Mouse (Mus musculus): ENCODE results near the gene Rbm19. TPM values are rescaled to one million over a fixed set of nuclear protein-coding genes. Genes with fewer than 3 reads are reported as not detected.

Rbm19 gene
- polyA plus RNA-seq, 1 experiment from 2014 or later, result 20.2 TPM

- no peaks in the 10 kb centered on the region for H3K9me3 ChIP-seq (ENCODE audit: control insufficient read depth, low read length)
- ATAC-seq (ENCODE audit: low FRiP score) (no peak), DNase-seq (ENCODE audit: low spot score) (no peak)
- H3K9ac ChIP-seq, result no peak overlapping the region
- no peaks in the 10 kb centered on the region for H3K27me3 ChIP-seq (ENCODE audit: control insufficient read depth, insufficient read depth, low read length)
- H3K36me3 ChIP-seq (replicated peaks; ENCODE audit: control insufficient read depth, insufficient read depth), result no peaks in the 10 kb centered on the region
- H3K4me2 ChIP-seq (replicated peaks), result no peak overlapping the region
- WGBS, result 69% methylated on average over 13 of the region's 13 CpGs
- H3K4me3 ChIP-seq (replicated peaks; ENCODE audit: low read length), result no peak overlapping the region
- no peak overlapping the region for H3K27ac ChIP-seq
- H3K4me1 ChIP-seq (replicated peaks; ENCODE audit: control insufficient read depth, insufficient read depth, low read length), result peaks cover 20% of the 10 kb centered on the region
These were observed 51.6 kb downstream of the Rbm19 start for GRCm38 (mm10) chr5:120167787-120168325.

DNA sequence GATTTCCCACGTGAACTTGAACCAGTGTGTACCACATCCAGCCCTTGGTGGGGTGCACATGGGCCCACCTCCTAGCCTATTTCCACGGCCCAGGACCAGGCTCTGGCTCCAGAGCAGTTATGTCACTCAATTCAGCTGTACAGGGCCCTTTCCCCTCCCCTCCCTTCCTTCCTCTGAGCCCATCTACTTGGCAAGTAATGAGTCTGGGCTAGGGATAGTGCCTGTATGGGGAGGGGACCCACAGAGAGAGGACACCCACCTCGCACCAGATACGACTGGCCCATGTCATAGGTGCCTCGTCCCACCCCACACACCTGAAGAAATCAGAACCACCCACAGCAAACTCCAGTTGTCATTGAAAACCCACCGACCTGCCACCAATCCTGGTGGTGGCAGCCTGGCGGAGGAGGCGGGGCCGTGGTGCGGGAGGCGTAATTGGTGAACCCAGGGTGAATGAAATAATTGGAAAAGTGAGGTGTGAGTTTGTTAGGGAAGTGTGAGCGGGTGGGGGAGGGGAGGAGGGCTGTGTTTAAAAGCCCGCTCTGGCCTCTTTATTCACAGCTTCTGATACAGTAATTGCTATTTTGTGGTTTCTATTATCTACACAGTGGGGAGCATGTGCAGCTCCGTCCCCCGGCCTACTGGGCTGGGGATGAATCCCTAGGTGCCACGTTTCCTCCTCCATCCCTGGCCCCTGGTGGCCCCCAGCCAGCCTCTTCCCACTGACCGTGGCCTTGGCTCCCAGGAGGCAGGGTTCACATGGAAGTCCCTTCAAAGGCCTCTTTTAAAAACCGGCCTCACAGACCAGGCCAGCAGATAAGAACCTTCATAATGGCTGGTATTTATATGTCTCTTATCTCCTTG lies 55.8 kb downstream of the Rbm19 start:
- no peak overlapping the region for H3K4me2 ChIP-seq (replicated peaks)
- WGBS, result 53% methylated on average over 18 of the region's 18 CpGs
- 0 out of 2 replicates have a peak, but pooled peaks have one; percentile 12 for ATAC-seq (ENCODE audit: low FRiP score)
- H3K36me3 ChIP-seq (replicated peaks; ENCODE audit: control insufficient read depth, insufficient read depth), result no peaks in the 10 kb centered on the region
- H3K9me3 ChIP-seq (ENCODE audit: control insufficient read depth, low read length), result no peaks in the 10 kb centered on the region
- H3K27ac ChIP-seq, result peak overlapping the region; percentile 48
- no peak for DNase-seq (ENCODE audit: low spot score)
- H3K27me3 ChIP-seq (ENCODE audit: control insufficient read depth, insufficient read depth, low read length), result no peaks in the 10 kb centered on the region
- no peak overlapping the region for H3K4me3 ChIP-seq (replicated peaks; ENCODE audit: low read length)
- H3K4me1 ChIP-seq (replicated peaks; ENCODE audit: control insufficient read depth, insufficient read depth, low read length), result peaks cover 25% of the 10 kb centered on the region
- 0 out of 2 replicates have a peak overlapping the region, but pooled peaks have one; percentile 14 for H3K9ac ChIP-seq

DNA sequence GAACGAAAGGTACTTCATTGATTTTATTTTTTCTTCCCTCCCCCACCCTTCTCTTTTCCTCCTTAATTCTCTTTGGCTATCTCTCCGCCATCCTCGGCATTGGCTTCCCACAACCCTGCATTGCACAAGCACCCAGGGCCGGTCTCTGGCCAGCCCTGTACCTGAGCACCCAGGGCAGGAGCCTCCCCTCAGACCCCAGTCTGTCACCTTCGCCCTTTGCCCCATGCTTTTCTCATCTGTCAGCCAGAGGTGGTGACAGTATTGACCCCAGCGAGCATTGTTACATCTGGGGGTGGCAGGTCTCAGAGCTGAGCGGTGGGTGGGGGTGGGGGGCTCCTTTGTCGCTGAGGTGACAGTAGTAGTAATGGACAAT lies 56.5 kb downstream of the Rbm19 start:
- no peak overlapping the region for H3K4me2 ChIP-seq (replicated peaks)
- no peak for DNase-seq (ENCODE audit: low spot score)

DNA sequence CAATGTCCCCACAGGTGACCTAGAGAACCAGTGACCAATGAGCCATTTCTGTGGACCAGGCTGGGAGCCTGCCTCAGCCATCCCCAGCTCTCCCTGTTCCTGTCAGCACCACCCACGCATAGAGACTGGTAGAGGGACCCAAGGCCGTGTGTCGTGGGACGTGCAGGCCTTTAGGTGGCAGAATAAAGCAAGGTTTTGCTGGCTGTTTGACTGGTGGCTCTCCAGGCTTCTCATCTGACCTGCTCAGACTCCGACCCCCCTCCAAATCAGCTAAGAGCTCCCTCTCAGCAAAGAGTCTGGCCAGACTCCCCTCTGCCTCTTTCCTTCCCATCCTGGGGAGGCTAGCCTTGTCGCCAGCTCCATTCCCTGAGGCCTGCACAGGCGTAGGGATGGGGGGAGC lies 58.1 kb downstream of the Rbm19 start:
- H3K4me2 ChIP-seq (replicated peaks), result no peak overlapping the region
- no peaks in the 10 kb centered on the region for H3K27me3 ChIP-seq (ENCODE audit: control insufficient read depth, insufficient read depth, low read length)
- DNase-seq (ENCODE audit: low spot score) (peak; percentile 69), ATAC-seq (ENCODE audit: low FRiP score) (peak; percentile 63; the same call in 1 of the 2 replicates)
- H3K4me1 ChIP-seq (replicated peaks; ENCODE audit: control insufficient read depth, insufficient read depth, low read length), result peaks cover 33% of the 10 kb centered on the region
- peak overlapping the region; percentile 82 for H3K27ac ChIP-seq
- H3K9me3 ChIP-seq (ENCODE audit: control insufficient read depth, low read length), result no peaks in the 10 kb centered on the region
- H3K9ac ChIP-seq, result peak overlapping the region; percentile 8; the same call in 1 of the 2 replicates
- WGBS, result 35% methylated on average over 7 of the region's 7 CpGs
- no peak overlapping the region for H3K4me3 ChIP-seq (replicated peaks; ENCODE audit: low read length)
- no peaks in the 10 kb centered on the region for H3K36me3 ChIP-seq (replicated peaks; ENCODE audit: control insufficient read depth, insufficient read depth)

More for the DNA sequence above, 56.5 kb downstream of the Rbm19 start:
- no peak for ATAC-seq (ENCODE audit: low FRiP score)
- no peaks in the 10 kb centered on the region for H3K9me3 ChIP-seq (ENCODE audit: control insufficient read depth, low read length)
- 0 out of 2 replicates have a peak overlapping the region, but pooled peaks have one; percentile 14 for H3K9ac ChIP-seq
- no peak overlapping the region for H3K4me3 ChIP-seq (replicated peaks; ENCODE audit: low read length)
- H3K27me3 ChIP-seq (ENCODE audit: control insufficient read depth, insufficient read depth, low read length), result no peaks in the 10 kb centered on the region
- 74% methylated on average over 8 of the region's 8 CpGs for WGBS
- peaks cover 25% of the 10 kb centered on the region for H3K4me1 ChIP-seq (replicated peaks; ENCODE audit: control insufficient read depth, insufficient read depth, low read length)
- H3K27ac ChIP-seq, result peak overlapping the region; percentile 48; the same call in 1 of the 2 replicates
- no peaks in the 10 kb centered on the region for H3K36me3 ChIP-seq (replicated peaks; ENCODE audit: control insufficient read depth, insufficient read depth)

GRCm38 (mm10) chr5:120175217-120175616 lies 59.0 kb downstream of the Rbm19 start:
- no peak for ATAC-seq (ENCODE audit: low FRiP score)
- WGBS, result 88% methylated on average over 8 of the region's 8 CpGs
- Histone ChIP-seq H3K4me3 (replicated peaks; ENCODE audit: low read length) (no peak overlapping the region), H3K4me2 (replicated peaks) (no peak overlapping the region), H3K9me3 (ENCODE audit: control insufficient read depth, low read length) (no peaks in the 10 kb centered on the region), H3K27me3 (ENCODE audit: control insufficient read depth, insufficient read depth, low read length) (no peaks in the 10 kb centered on the region), H3K27ac (peak overlapping the region; percentile 82), H3K36me3 (replicated peaks; ENCODE audit: control insufficient read depth, insufficient read depth) (no peaks in the 10 kb centered on the region), H3K9ac (peak overlapping the region; percentile 8; the same call in 1 of the 2 replicates), H3K4me1 (replicated peaks; ENCODE audit: control insufficient read depth, insufficient read depth, low read length) (peaks cover 35% of the 10 kb centered on the region)
- DNase-seq (ENCODE audit: low spot score), result no peak

DNA sequence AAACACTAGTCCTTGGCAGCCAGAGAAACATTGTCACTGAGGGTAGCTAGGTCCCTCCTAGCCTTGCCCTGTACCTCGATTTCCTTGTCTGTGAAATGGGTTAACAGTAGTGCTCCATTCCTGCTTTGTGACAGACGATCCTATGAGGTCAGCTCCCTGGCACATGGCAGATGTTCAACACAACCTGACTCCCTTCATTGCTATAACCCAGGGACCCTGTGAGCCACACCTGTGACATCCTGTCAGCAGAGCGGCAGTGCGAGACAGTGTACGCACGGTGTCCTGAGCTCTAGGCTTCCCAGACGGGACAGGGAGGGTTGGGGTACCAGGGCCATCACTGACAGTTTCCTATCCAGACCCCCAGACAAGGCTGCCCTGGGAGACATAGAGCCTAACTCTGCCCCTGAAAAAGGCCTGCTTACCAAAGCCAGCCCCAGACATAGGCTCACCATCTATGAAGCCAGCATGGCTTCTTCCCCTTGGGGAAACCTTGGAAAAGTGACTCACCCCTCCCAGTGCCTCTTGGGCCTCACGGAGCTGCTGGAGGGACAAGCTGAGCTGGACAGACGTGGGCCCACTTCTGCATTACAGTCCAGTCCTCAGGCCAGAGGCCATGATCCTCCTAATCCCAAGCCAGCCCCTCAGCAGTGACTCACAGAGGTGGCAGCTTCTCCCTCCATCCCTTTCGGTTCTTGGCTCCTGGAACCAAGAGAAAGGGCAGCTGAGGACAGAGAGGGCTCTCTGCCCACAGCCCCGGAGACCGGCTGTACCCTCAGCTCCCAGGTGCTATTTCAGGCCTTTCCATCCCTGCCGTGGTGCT lies 60.2 kb downstream of the Rbm19 start:
- Histone ChIP-seq H3K4me3 (replicated peaks; ENCODE audit: low read length) (no peak overlapping the region), H3K4me1 (replicated peaks; ENCODE audit: control insufficient read depth, insufficient read depth, low read length) (peaks cover 34% of the 10 kb centered on the region), H3K27me3 (ENCODE audit: control insufficient read depth, insufficient read depth, low read length) (no peaks in the 10 kb centered on the region), H3K36me3 (replicated peaks; ENCODE audit: control insufficient read depth, insufficient read depth) (no peaks in the 10 kb centered on the region), H3K9me3 (ENCODE audit: control insufficient read depth, low read length) (no peaks in the 10 kb centered on the region), H3K27ac (no peak overlapping the region; the same call in 1 of the 2 replicates), H3K4me2 (replicated peaks) (no peak overlapping the region), H3K9ac (no peak overlapping the region)
- DNase-seq (ENCODE audit: low spot score) (no peak), ATAC-seq (ENCODE audit: low FRiP score) (no peak)
- 92% methylated on average over 13 of the region's 13 CpGs for WGBS

- Histone ChIP-seq H3K9me3 (ENCODE audit: control insufficient read depth, low read length) (no peaks in the 10 kb centered on the region), H3K27ac (no peak overlapping the region), H3K36me3 (replicated peaks; ENCODE audit: control insufficient read depth, insufficient read depth) (no peaks in the 10 kb centered on the region), H3K4me2 (replicated peaks) (no peak overlapping the region), H3K4me1 (replicated peaks; ENCODE audit: control insufficient read depth, insufficient read depth, low read length) (peaks cover 28% of the 10 kb centered on the region), H3K9ac (no peak overlapping the region), H3K4me3 (replicated peaks; ENCODE audit: low read length) (no peak overlapping the region), H3K27me3 (ENCODE audit: control insufficient read depth, insufficient read depth, low read length) (no peaks in the 10 kb centered on the region)
- WGBS, result 94% methylated on average over 4 of the region's 4 CpGs
- DNase-seq (ENCODE audit: low spot score), result no peak
- ATAC-seq (ENCODE audit: low FRiP score), result no peak
These were observed 60.7 kb downstream of the Rbm19 start for GRCm38 (mm10) chr5:120177066-120177340.

DNA sequence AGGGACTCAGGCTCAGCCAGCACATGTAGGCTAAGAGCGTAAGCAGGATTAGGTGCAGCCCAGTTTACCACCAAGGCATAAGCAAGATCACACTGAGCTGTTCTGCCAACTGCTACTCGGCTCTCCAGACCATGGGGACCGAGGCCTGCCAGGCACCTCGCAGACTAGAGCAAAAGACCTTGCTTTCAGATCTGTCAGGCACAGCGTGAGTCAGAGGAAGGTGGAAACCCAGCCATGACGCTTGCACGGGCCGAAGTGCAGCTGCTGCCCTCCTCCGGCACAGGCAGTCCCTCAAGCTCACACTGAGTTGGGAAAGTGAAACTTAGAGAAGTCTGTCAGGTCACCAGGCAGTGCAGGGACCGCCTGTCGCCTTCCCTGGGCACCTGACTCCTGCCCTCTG lies 63.8 kb downstream of the Rbm19 start:
- Histone ChIP-seq H3K36me3 (replicated peaks; ENCODE audit: control insufficient read depth, insufficient read depth) (no peaks in the 10 kb centered on the region), H3K9me3 (ENCODE audit: control insufficient read depth, low read length) (no peaks in the 10 kb centered on the region), H3K4me2 (replicated peaks) (no peak overlapping the region), H3K4me1 (replicated peaks; ENCODE audit: control insufficient read depth, insufficient read depth, low read length) (peaks cover 16% of the 10 kb centered on the region), H3K27ac (no peak overlapping the region), H3K4me3 (replicated peaks; ENCODE audit: low read length) (no peak overlapping the region), H3K27me3 (ENCODE audit: control insufficient read depth, insufficient read depth, low read length) (no peaks in the 10 kb centered on the region), H3K9ac (no peak overlapping the region)
- 96% methylated on average over 11 of the region's 11 CpGs for WGBS
- DNase-seq (ENCODE audit: low spot score), result no peak
- no peak for ATAC-seq (ENCODE audit: low FRiP score)

GRCm38 (mm10) chr5:120181384-120181783 lies 65.1 kb downstream of the Rbm19 start:
- DNase-seq (ENCODE audit: low spot score), result no peak

More at GRCm38 (mm10) chr5:120181384-120181783, 65.1 kb downstream of the Rbm19 start:
- H3K27me3 ChIP-seq (ENCODE audit: control insufficient read depth, insufficient read depth, low read length), result no peaks in the 10 kb centered on the region
- H3K9me3 ChIP-seq (ENCODE audit: control insufficient read depth, low read length), result no peaks in the 10 kb centered on the region
- H3K9ac ChIP-seq, result no peak overlapping the region
- 84% methylated on average over 4 of the region's 4 CpGs for WGBS
- no peak overlapping the region for H3K27ac ChIP-seq
- ATAC-seq (ENCODE audit: low FRiP score), result no peak
- H3K4me1 ChIP-seq (replicated peaks; ENCODE audit: control insufficient read depth, insufficient read depth, low read length), result peaks cover 15% of the 10 kb centered on the region; the same call in 1 of the 2 replicates
- H3K4me3 ChIP-seq (replicated peaks; ENCODE audit: low read length), result no peak overlapping the region
- no peak overlapping the region for H3K4me2 ChIP-seq (replicated peaks)
- H3K36me3 ChIP-seq (replicated peaks; ENCODE audit: control insufficient read depth, insufficient read depth), result no peaks in the 10 kb centered on the region
